Mouse (Mus musculus): ENCODE data around the gene Sstr5. TPM values are rescaled to one million over a fixed set of nuclear protein-coding genes. Genes with fewer than 3 reads are reported as not detected.
A peak's percentile ranks its signal among the peaks of the same experiment; 100 is the strongest.

Sstr5 gene
- polyA plus RNA-seq (2012; fragmentation: generic; extraction: Trizol), result not detected

- no peaks in the 10 kb centered on the region for H3K36me3 ChIP-seq (ENCODE audit: control insufficient read depth, insufficient read depth)
- no peak within 1 kb of the TSS for H3ac ChIP-seq (ENCODE audit: control insufficient read depth, insufficient read length)
- TF ChIP-seq E2F4 (IDR thresholded peaks at IDR 0.05; ENCODE audit: insufficient read depth) (no peak), MAX (IDR thresholded peaks at IDR 0.05; ENCODE audit: low read depth) (no peak), MYOD1 (IDR thresholded peaks at IDR 0.05; ENCODE audit: control insufficient read depth in 1 of 3, insufficient read length in 2 of 3, low read depth in 2 of 3) (no peak), REST (IDR thresholded peaks at IDR 0.05; ENCODE audit: insufficient read depth, insufficient read length) (no peak), SRF (IDR thresholded peaks at IDR 0.05; ENCODE audit: control insufficient read depth, insufficient read length, low read depth) (no peak), USF1 (IDR thresholded peaks at IDR 0.05; ENCODE audit: low read depth) (no peak), CEBPB (IDR thresholded peaks at IDR 0.05; ENCODE audit: insufficient read depth, poor library complexity, severe bottlenecking) (no peak), TCF12 (IDR thresholded peaks at IDR 0.05; ENCODE audit: insufficient read depth, poor library complexity, severe bottlenecking) (no peak), TCF3 (IDR thresholded peaks at IDR 0.05; ENCODE audit: insufficient read length, low read depth) (no peak)
- no peak within 1 kb of the TSS for H3K4me2 ChIP-seq (ENCODE audit: low read depth)
- H3K27me3 ChIP-seq (ENCODE audit: control insufficient read depth, insufficient read depth, insufficient read length), result peaks cover 53% of the 10 kb centered on the region
- H3K79me2 ChIP-seq (ENCODE audit: control insufficient read depth, insufficient read depth), result no peaks in the 10 kb centered on the region
- no peak within 1 kb of the TSS for H3K4me3 ChIP-seq
These were observed at the start of gene Sstr5 for GRCm38 (mm10) chr17:25497013-25497412. Gene Sstr5, minus strand, starts transcription at chr17:25497288.

GRCm38 (mm10) chr17:25541768-25542167, 44.7 kb upstream of the Sstr5 start:
- Histone ChIP-seq H3K36me3 (ENCODE audit: control insufficient read depth, insufficient read depth) (no peaks in the 10 kb centered on the region), H3K79me2 (ENCODE audit: control insufficient read depth, insufficient read depth) (no peaks in the 10 kb centered on the region), H3K27me3 (ENCODE audit: control insufficient read depth, insufficient read depth, insufficient read length) (no peaks in the 10 kb centered on the region), H3K4me2 (ENCODE audit: low read depth) (no peak overlapping the region), H3K4me3 (no peak overlapping the region), H3ac (ENCODE audit: control insufficient read depth, insufficient read length) (no peak overlapping the region)
- TF ChIP-seq SRF (IDR thresholded peaks at IDR 0.05; ENCODE audit: control insufficient read depth, insufficient read length, low read depth) (no peak), REST (IDR thresholded peaks at IDR 0.05; ENCODE audit: insufficient read depth, insufficient read length) (no peak), MYOG (IDR thresholded peaks at IDR 0.05; ENCODE audit: control insufficient read depth in 1 of 3, insufficient read depth in 1 of 3, insufficient read length in 2 of 3, low read depth in 2 of 3) (no peak), CEBPB (IDR thresholded peaks at IDR 0.05; ENCODE audit: insufficient read depth, poor library complexity, severe bottlenecking) (no peak), TCF12 (IDR thresholded peaks at IDR 0.05; ENCODE audit: insufficient read depth, poor library complexity, severe bottlenecking) (no peak), POLR2AphosphoS2 (IDR thresholded peaks at IDR 0.05; ENCODE audit: insufficient read length, low read depth) (no peak), MYOD1 (IDR thresholded peaks at IDR 0.05; ENCODE audit: control insufficient read depth in 1 of 3, insufficient read length in 2 of 3, low read depth in 2 of 3) (no peak), MAX (IDR thresholded peaks at IDR 0.05; ENCODE audit: low read depth) (no peak), USF1 (IDR thresholded peaks at IDR 0.05; ENCODE audit: low read depth) (no peak), TCF3 (IDR thresholded peaks at IDR 0.05; ENCODE audit: insufficient read length, low read depth) (no peak), E2F4 (IDR thresholded peaks at IDR 0.05; ENCODE audit: insufficient read depth) (no peak)

- H3K27me3 ChIP-seq (ENCODE audit: control insufficient read depth, insufficient read depth, insufficient read length), result no peaks in the 10 kb centered on the region
These were observed 43.6 kb upstream of the Sstr5 start for GRCm38 (mm10) chr17:25540731-25541130.

GRCm38 (mm10) chr17:25538945-25539875, 42.1 kb upstream of the Sstr5 start:
- TF ChIP-seq REST (IDR thresholded peaks at IDR 0.05; ENCODE audit: insufficient read depth, insufficient read length) (no peak), POLR2AphosphoS2 (IDR thresholded peaks at IDR 0.05; ENCODE audit: insufficient read length, low read depth) (peak; percentile 73), MYOG (IDR thresholded peaks at IDR 0.05; ENCODE audit: control insufficient read depth in 1 of 3, insufficient read depth in 1 of 3, insufficient read length in 2 of 3, low read depth in 2 of 3) (peak in 2 of 3 experiments; percentile 91 to 92), MYOD1 (IDR thresholded peaks at IDR 0.05; ENCODE audit: control insufficient read depth in 1 of 3, insufficient read length in 2 of 3, low read depth in 2 of 3) (peak in 2 of 3 experiments; percentile 86 to 87), TCF3 (IDR thresholded peaks at IDR 0.05; ENCODE audit: insufficient read length, low read depth) (peak; percentile 17), USF1 (IDR thresholded peaks at IDR 0.05; ENCODE audit: low read depth) (no peak), CEBPB (IDR thresholded peaks at IDR 0.05; ENCODE audit: insufficient read depth, poor library complexity, severe bottlenecking) (peak; percentile 96), MAX (IDR thresholded peaks at IDR 0.05; ENCODE audit: low read depth) (peak; percentile 42), POLR2A (IDR thresholded peaks at IDR 0.05; ENCODE audit: insufficient read length, low read depth) (peak; percentile 65), E2F4 (IDR thresholded peaks at IDR 0.05; ENCODE audit: insufficient read depth) (no peak), SRF (IDR thresholded peaks at IDR 0.05; ENCODE audit: control insufficient read depth, insufficient read length, low read depth) (no peak), TCF12 (IDR thresholded peaks at IDR 0.05; ENCODE audit: insufficient read depth, poor library complexity, severe bottlenecking) (peak; percentile 44)
- Histone ChIP-seq H3ac (ENCODE audit: control insufficient read depth, insufficient read length) (peak overlapping the region; percentile 3), H3K4me3 (peak overlapping the region; percentile 9), H3K79me2 (ENCODE audit: control insufficient read depth, insufficient read depth) (no peaks in the 10 kb centered on the region), H3K27me3 (ENCODE audit: control insufficient read depth, insufficient read depth, insufficient read length) (no peaks in the 10 kb centered on the region), H3K36me3 (ENCODE audit: control insufficient read depth, insufficient read depth) (no peaks in the 10 kb centered on the region), H3K4me2 (ENCODE audit: low read depth) (peak overlapping the region; percentile 97)

More at GRCm38 (mm10) chr17:25540731-25541130, 43.6 kb upstream of the Sstr5 start:
- Histone ChIP-seq H3K36me3 (ENCODE audit: control insufficient read depth, insufficient read depth) (no peaks in the 10 kb centered on the region), H3K79me2 (ENCODE audit: control insufficient read depth, insufficient read depth) (no peaks in the 10 kb centered on the region), H3ac (ENCODE audit: control insufficient read depth, insufficient read length) (no peak overlapping the region), H3K4me3 (no peak overlapping the region), H3K4me2 (ENCODE audit: low read depth) (peak overlapping the region; percentile 97)
- TF ChIP-seq TCF12 (IDR thresholded peaks at IDR 0.05; ENCODE audit: insufficient read depth, poor library complexity, severe bottlenecking) (no peak), E2F4 (IDR thresholded peaks at IDR 0.05; ENCODE audit: insufficient read depth) (no peak), SRF (IDR thresholded peaks at IDR 0.05; ENCODE audit: control insufficient read depth, insufficient read length, low read depth) (no peak), CEBPB (IDR thresholded peaks at IDR 0.05; ENCODE audit: insufficient read depth, poor library complexity, severe bottlenecking) (no peak), USF1 (IDR thresholded peaks at IDR 0.05; ENCODE audit: low read depth) (no peak)
